Mouse (Mus musculus): ENCODE data around the gene Impdh1.
"Not testable (repeated sequence)": the region's sequence is repeated elsewhere in the genome, so short reads cannot be mapped to it uniquely, and the experiment has no call there.

Gene Impdh1

GRCm38 (mm10) chr6:29178888-29179658, 37.1 kb downstream of the Impdh1 start, which contains the start of gene Prrt4:
Prrt4 (minus strand) TSS chr6:29179584.
- DNase-seq (ENCODE audit: low spot score): no peak

- no peak for DNase-seq (ENCODE audit: low spot score)
These were observed 38.0 kb downstream of the Impdh1 start for GRCm38 (mm10) chr6:29177901-29178879.

DNA sequence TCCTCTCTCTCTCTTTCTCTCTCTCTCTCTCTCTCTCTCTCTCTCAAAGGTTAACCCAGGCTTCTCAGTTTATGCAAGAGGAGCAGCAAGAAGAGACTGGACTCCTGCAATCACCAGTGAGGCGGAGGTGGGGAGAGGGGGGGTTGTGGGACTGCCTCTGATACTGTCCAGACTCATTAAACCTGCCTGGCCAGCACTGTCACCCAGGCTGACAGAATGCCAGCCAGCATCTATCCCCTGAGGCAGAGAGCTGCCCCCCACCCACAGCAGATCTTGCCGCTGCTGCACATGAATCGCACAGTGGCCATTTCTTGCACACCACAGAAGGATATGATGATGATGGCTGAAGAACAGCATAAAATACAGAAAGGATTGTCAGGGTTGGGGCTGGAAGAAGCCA, 41.1 kb downstream of the Impdh1 start:
- no peak for DNase-seq (ENCODE audit: low spot score)

GRCm38 (mm10) chr6:29174368-29174767, 41.8 kb downstream of the Impdh1 start:
- no peak for DNase-seq (ENCODE audit: low spot score)

DNA sequence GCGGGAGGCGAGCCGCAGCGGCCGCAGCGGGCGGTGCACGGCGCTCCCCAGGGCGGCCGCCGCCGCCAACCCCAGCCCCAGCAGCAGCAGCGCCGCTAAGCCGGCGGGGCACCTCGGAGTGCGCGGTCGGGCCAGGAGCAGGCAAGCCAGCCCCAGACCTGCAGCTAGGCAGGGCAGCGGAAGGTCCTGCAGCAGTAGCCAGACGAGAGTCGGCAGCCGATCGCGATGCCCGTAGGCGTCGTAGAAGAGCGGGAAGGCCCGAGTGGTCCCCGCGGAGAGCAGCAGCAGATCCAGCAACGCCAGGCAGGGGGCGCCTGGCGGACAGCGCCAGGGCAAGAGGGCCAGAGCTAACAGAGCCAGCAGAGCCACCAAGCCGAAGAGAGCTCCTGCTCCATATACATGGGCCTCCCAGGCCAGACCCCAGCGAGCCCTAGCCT, 45.2 kb downstream of the Impdh1 start:
- peak; percentile 44 for DNase-seq (ENCODE audit: low spot score)

- DNase-seq (ENCODE audit: low spot score): no peak
These were observed 45.9 kb downstream of the Impdh1 start for GRCm38 (mm10) chr6:29170063-29170921.

- no peak for DNase-seq (ENCODE audit: low spot score)
These were observed 46.5 kb downstream of the Impdh1 start for GRCm38 (mm10) chr6:29169675-29170062.

- no peak for DNase-seq (ENCODE audit: low spot score)
These were observed 47.3 kb downstream of the Impdh1 start for GRCm38 (mm10) chr6:29168871-29169270.

GRCm38 (mm10) chr6:29166196-29166595, 50.0 kb downstream of the Impdh1 start:
- DNase-seq (ENCODE audit: low spot score): no peak

DNA sequence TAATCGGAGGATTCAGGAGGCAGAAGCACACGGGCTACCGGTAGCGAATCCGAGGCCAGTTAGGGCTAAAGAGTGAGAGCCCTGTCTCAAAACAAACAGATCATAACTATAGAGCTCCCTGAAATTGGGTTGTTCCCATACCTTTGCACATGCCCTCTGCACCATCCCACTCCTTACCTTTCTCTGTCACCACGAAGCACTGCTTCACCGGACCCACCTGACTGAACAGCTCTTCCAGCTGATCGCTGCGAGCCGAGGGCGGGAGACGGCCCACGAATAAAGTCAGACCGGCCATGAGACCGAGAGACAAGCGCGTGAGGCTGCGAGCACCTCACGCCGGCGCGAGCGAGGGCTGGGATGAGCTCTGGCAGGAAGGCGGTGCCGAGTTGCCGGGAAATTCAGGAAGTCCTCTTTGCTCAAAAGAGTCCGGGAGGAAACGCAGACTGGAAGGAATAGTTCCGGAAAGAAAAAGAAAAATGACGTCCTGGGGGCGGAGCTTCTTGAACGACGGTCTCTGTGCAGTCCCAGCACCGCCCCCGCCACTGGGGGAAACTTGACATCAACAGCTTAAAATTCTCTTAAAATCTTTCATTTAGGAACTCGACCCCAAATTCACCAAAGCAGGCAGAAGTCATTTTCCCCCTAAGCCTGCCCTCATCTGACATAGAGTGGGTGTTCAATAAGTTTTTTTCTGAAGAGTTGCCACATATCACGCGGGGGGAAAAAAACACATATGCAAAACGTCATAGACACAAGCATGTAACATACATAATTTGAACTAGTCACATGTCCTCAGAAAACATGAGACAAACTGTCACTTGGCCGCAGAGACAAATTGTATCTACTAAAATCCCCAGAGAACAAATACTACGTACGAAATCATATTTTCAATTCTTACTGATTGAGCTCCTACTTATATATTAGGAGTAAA, 51.6 kb downstream of the Impdh1 start, which contains the start of gene Rbm28:
TSS of gene Rbm28 (minus strand) at position 693 of the 931 bp plus-strand sequence.
- peak; percentile 74 for DNase-seq (ENCODE audit: low spot score)

DNA sequence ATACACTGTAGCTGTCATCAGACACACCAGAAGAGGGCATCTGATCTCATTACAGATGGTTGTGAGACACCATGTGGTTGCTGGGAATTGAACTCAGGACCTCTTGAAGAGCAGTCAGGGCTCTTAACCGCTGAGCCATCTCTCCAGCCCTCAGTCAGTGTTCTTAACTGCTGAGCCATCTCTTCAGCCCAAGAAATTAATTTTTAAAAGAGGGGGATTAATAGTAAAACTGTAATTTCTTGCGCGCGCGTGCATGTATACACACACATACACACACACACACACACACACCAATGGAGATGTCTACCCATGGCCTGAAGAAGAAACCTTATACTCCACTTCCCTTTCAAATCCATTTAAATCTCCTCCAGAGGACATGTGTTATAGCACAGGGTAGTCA, 54.9 kb downstream of the Impdh1 start:
- not testable (repeated sequence) for DNase-seq (ENCODE audit: low spot score)

DNA sequence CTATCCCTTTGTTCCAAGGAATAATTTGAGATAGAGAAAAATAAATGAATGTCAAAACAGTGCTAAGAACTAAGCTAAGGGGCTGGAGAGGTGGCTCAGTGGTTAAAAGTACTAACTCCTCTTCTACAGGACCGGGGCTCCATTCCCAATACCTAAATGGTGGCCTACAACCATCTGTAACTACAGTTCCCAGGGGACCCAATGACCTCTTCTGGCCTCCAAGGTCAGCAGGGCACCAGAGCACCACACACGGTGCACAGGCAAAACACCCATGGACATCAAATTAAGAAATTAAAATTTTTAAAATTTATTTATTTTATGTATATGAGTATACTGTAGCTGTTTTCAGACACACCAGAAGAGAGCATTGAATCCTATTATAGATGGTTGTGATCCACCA, 55.4 kb downstream of the Impdh1 start:
- no peak for DNase-seq (ENCODE audit: low spot score)

- DNase-seq (ENCODE audit: low spot score): no peak
These were observed 59.8 kb downstream of the Impdh1 start for GRCm38 (mm10) chr6:29156326-29156725.

Measured in spleen, adult 12 weeks (tissue).